Mouse (Mus musculus) limb, embryonic 13.5 days (tissue): ENCODE data around the gene Fgf15. TPM values are rescaled to one million over a fixed set of nuclear protein-coding genes. Genes with fewer than 3 reads are reported as not detected.
A peak's percentile ranks its signal among the peaks of the same experiment; 100 is the strongest.
"Not testable (repeated sequence)": the region's sequence is repeated elsewhere in the genome, so short reads cannot be mapped to it uniquely, and the experiment has no call there.

ENCODE experiments used
- ATAC-seq: fragments of 200-750 bp; cut with Nextera tagmentation; 2 replicates; pipeline ENCODE4 v1.8.0; 2017; ENCODE audit warnings: low read depth, moderate number of reproducible peaks, moderate TSS enrichment; ENCODE audit not compliant: low FRiP score
- H3K27ac ChIP-seq: fragments of 300-500 bp; sonication (generic); 2 replicates; pipeline ENCODE4 v1.5.1; 2015; ENCODE audit warnings: inconsistent platforms, mild to moderate bottlenecking, moderate library complexity
- H3K27me3 ChIP-seq: fragments of 300-500 bp; sonication (generic); 2 replicates; pipeline ENCODE4 v1.6.1; 2015; ENCODE audit warnings: mild to moderate bottlenecking, inconsistent platforms
- H3K36me3 ChIP-seq: fragments of 300-500 bp; sonication (generic); 2 replicates; pipeline ENCODE4 v1.6.1; 2015; ENCODE audit warnings: inconsistent platforms, mild to moderate bottlenecking, moderate library complexity
- H3K4me1 ChIP-seq: fragments of 300-500 bp; sonication (generic); 2 replicates; pipeline ENCODE4 v1.6.1; 2015; ENCODE audit warnings: inconsistent platforms
- H3K4me2 ChIP-seq: fragments of 300-500 bp; sonication (generic); replicated peaks from 2 replicates; pipeline ENCODE4 v1.6.1; 2015; ENCODE audit warnings: inconsistent platforms, mild to moderate bottlenecking, moderate library complexity
- H3K4me3 ChIP-seq: fragments of 300-500 bp; sonication (generic); 2 replicates; pipeline ENCODE4 v1.5.1; 2015; ENCODE audit warnings: moderate library complexity, mild to moderate bottlenecking, inconsistent platforms
- H3K9ac ChIP-seq: fragments of 300-500 bp; sonication (generic); 2 replicates; pipeline ENCODE4 v1.6.1; 2015; ENCODE audit warnings: mild to moderate bottlenecking, inconsistent platforms
- H3K9me3 ChIP-seq: fragments of 300-500 bp; sonication (generic); 2 replicates; pipeline ENCODE4 v1.6.1; 2016; ENCODE audit warnings: inconsistent platforms
- WGBS: fragments of 180-500 bp; shearing (Covaris S2); methylation state at CpG from one replicate; pipeline ENCODE4 v1.1.7; 2015; 5-methylcytosine and 5-hydroxymethylcytosine counted together
- polyA plus RNA-seq: library from polyadenylated mRNA; unstranded; fragments of >200 nt; fragmentation: Nextera tagmentation; extraction: Ambion mirVana; gene quantifications from 2 replicates; pipeline ENCODE4 v1.2.1, GENCODE M21; 2015

The Fgf15 gene
- polyA plus RNA-seq, 1 experiment from 2014 or later = 0.22 TPM

- Histone ChIP-seq H3K9ac (no peak overlapping the region), H3K4me2 (no peak overlapping the region), H3K4me1 (peaks cover 37% of the 10 kb centered on the region), H3K9me3 (no peaks in the 10 kb centered on the region), H3K27me3 (peaks cover 74% of the 10 kb centered on the region), H3K27ac (no peak overlapping the region), H3K36me3 (no peaks in the 10 kb centered on the region), H3K4me3 (no peak overlapping the region)
- ATAC-seq = no peak
- WGBS = 49% methylated on average over 6 of the region's 6 CpGs
Measured at GRCm38 (mm10) chr7:144892322-144892721, 4.0 kb upstream of the Fgf15 start.

- no peaks in the 10 kb centered on the region for H3K9me3 ChIP-seq
- H3K4me2 ChIP-seq = no peak overlapping the region
- no peaks in the 10 kb centered on the region for H3K36me3 ChIP-seq
- whole genome bisulfite sequencing = 6% methylated on average over 5 of the region's 5 CpGs
- ATAC-seq = no peak
- H3K27ac ChIP-seq = no peak overlapping the region
- H3K4me3 ChIP-seq = no peak overlapping the region
- no peak overlapping the region for H3K9ac ChIP-seq
- peaks cover 29% of the 10 kb centered on the region for H3K4me1 ChIP-seq
- peaks cover 76% of the 10 kb centered on the region for H3K27me3 ChIP-seq
Measured at GRCm38 (mm10) chr7:144894191-144894590, 2.1 kb upstream of the Fgf15 start.

DNA sequence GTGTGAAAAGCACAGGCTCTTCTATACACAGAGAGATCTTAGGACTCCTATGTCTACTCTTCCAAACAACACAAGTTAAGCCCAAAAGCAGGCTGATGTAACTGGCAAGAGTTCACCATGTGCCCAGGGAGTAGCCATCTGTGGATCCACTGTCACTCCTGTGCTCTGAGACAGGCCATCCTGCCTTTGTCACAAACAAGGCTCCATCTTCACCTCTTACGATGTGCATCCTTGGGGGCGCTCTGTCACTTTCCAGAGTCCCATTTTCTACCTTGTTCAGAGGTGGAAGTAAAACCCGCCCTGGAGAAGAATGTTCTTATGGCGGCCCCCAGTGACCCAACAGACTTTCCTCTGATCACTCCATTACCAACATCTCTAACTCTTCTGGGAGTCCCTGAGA is 1.6 kb upstream of the Fgf15 start:
- H3K4me2 ChIP-seq = peak overlapping the region; percentile 91
- H3K9me3 ChIP-seq = no peaks in the 10 kb centered on the region
- no peak overlapping the region for H3K9ac ChIP-seq
- peaks cover 28% of the 10 kb centered on the region for H3K4me1 ChIP-seq
- peak overlapping the region; percentile 48; the same call in 1 of the 2 replicates for H3K4me3 ChIP-seq
- H3K27ac ChIP-seq = no peak overlapping the region
- WGBS = 2% methylated on average over 4 of the region's 4 CpGs
- H3K36me3 ChIP-seq = no peaks in the 10 kb centered on the region
- H3K27me3 ChIP-seq = peaks cover 76% of the 10 kb centered on the region
- ATAC-seq = no peak

DNA sequence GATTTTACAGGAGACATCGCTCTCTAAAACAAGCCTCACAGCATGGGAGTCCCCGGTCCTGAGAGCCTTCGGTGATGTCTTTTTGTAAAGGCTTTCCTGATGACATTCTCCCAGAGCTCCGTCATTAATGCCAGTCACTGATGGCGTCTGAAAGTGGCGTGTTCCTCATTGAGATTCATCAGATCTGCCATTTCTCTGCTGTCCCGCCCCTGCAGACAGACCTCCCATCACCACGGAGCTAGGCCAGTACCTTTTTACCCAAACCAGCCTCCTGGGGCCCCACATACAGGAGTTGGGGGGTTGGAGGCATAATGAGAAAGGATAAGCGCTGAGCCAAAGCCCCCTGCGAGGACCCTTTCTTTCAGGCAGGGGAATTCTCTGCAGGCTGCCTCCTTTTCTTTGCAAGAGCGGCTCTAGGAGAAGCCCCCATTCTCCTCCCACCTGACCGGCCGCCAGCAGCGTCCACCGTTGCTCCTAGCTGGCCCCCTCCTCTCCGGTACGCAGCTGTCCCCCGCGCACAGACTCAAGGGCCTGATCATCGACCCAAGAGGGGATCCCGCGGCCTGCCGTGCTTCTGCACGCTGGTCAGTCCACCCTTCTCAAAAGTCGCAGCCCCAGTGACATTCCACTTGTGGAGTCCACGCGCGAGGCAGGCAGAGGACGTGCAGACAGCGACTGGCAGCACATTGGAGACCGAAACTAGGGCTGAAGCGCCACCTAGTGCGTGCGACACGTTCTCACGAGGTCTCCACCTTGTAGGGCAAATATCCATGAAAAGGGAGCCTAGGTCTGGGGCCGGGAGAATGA is 823 bp upstream of the Fgf15 start:
- ATAC-seq = peak; percentile 73
- Histone ChIP-seq H3K4me1 (peaks cover 28% of the 10 kb centered on the region), H3K9me3 (no peaks in the 10 kb centered on the region), H3K27ac (no peak overlapping the region), H3K4me3 (peak overlapping the region; percentile 48), H3K4me2 (peak overlapping the region; percentile 91), H3K36me3 (no peaks in the 10 kb centered on the region), H3K27me3 (peaks cover 75% of the 10 kb centered on the region), H3K9ac (peak overlapping the region; percentile 63)
- 0% methylated on average over 37 of the region's 37 CpGs for WGBS

DNA sequence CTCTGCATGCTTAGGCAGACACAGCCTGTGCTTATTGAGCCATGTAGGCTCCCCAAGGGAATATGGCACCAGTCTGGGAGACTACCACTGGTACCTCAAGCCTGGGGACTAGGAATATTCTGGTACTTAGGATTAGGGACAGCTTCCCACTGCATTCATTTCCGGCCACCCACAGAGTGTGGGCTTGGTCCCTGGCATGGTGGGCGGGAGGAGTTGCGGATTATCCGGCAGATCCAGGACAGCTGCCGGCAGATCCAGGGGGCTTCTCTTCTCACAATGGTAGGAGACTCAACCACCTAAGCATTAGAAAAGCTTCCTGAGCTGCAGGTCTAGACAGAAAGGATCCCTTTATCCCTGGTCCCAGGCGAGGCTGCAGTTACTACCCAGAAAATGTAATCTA is 2.2 kb downstream of the Fgf15 start:
- peaks cover 67% of the 10 kb centered on the region for H3K27me3 ChIP-seq
- no peak overlapping the region for H3K27ac ChIP-seq
- no peaks in the 10 kb centered on the region for H3K36me3 ChIP-seq
- peaks cover 28% of the 10 kb centered on the region for H3K4me1 ChIP-seq
- no peak overlapping the region for H3K4me2 ChIP-seq
- no peaks in the 10 kb centered on the region for H3K9me3 ChIP-seq
- WGBS = 64% methylated on average over 6 of the region's 6 CpGs
- H3K9ac ChIP-seq = no peak overlapping the region
- no peak for ATAC-seq
- H3K4me3 ChIP-seq = no peak overlapping the region

GRCm38 (mm10) chr7:144905514-144905913 is 9.2 kb downstream of the Fgf15 start:
- not testable (repeated sequence) for ATAC-seq

GRCm38 (mm10) chr7:144906708-144907397 is 10.5 kb downstream of the Fgf15 start:
- Histone ChIP-seq H3K4me2 (peak overlapping the region; percentile 51), H3K4me1 (no peaks in the 10 kb centered on the region), H3K9ac (peak overlapping the region; percentile 52; the same call in 1 of the 2 replicates), H3K9me3 (no peaks in the 10 kb centered on the region), H3K36me3 (no peaks in the 10 kb centered on the region), H3K4me3 (no peak overlapping the region), H3K27ac (no peak overlapping the region), H3K27me3 (peaks cover 10% of the 10 kb centered on the region; the same call in 1 of the 2 replicates)
- WGBS = 11% methylated on average over 28 of the region's 28 CpGs
- no peak for ATAC-seq

More at GRCm38 (mm10) chr7:144905514-144905913, 9.2 kb downstream of the Fgf15 start:
- WGBS = 88% methylated on average over 3 of the region's 3 CpGs
- H3K9ac ChIP-seq, H3K4me3 ChIP-seq, H3K27ac ChIP-seq, H3K4me1 ChIP-seq, H3K9me3 ChIP-seq, H3K36me3 ChIP-seq, H3K4me2 ChIP-seq: not testable (repeated sequence)
- H3K27me3 ChIP-seq = peaks cover 10% of the 10 kb centered on the region; the same call in 1 of the 2 replicates

GRCm38 (mm10) chr7:144907793-144908192 is 11.5 kb downstream of the Fgf15 start:
- Histone ChIP-seq H3K36me3 (no peaks in the 10 kb centered on the region), H3K27ac (no peak overlapping the region), H3K4me3 (no peak overlapping the region), H3K9ac (no peak overlapping the region), H3K27me3 (peaks cover 10% of the 10 kb centered on the region; the same call in 1 of the 2 replicates), H3K9me3 (no peaks in the 10 kb centered on the region), H3K4me1 (no peaks in the 10 kb centered on the region), H3K4me2 (no peak overlapping the region)
- ATAC-seq = no peak
- WGBS = 16% methylated on average over 8 of the region's 8 CpGs

GRCm38 (mm10) chr7:144908705-144909104 is 12.4 kb downstream of the Fgf15 start:
- H3K4me3 ChIP-seq = no peak overlapping the region
- H3K27ac ChIP-seq = no peak overlapping the region
- H3K9ac ChIP-seq = no peak overlapping the region
- H3K4me2 ChIP-seq = no peak overlapping the region
- H3K4me1 ChIP-seq = no peaks in the 10 kb centered on the region
- peaks cover 10% of the 10 kb centered on the region; the same call in 1 of the 2 replicates for H3K27me3 ChIP-seq
- no peaks in the 10 kb centered on the region for H3K9me3 ChIP-seq
- ATAC-seq = no peak; the same call in 1 of the 2 replicates
- H3K36me3 ChIP-seq = no peaks in the 10 kb centered on the region
- WGBS = 28% methylated on average over 7 of the region's 7 CpGs

- ATAC-seq = no peak
- no peak overlapping the region for H3K9ac ChIP-seq
- H3K4me2 ChIP-seq = no peak overlapping the region
- 74% methylated on average over 1 of the region's 1 CpGs for WGBS
- no peak overlapping the region for H3K4me3 ChIP-seq
- H3K4me1 ChIP-seq = peaks cover 8% of the 10 kb centered on the region
- H3K27me3 ChIP-seq = peaks cover 10% of the 10 kb centered on the region; the same call in 1 of the 2 replicates
- no peak overlapping the region for H3K27ac ChIP-seq
- H3K36me3 ChIP-seq = no peaks in the 10 kb centered on the region
- H3K9me3 ChIP-seq = no peaks in the 10 kb centered on the region
Measured at GRCm38 (mm10) chr7:144911121-144911520, 14.8 kb downstream of the Fgf15 start.

DNA sequence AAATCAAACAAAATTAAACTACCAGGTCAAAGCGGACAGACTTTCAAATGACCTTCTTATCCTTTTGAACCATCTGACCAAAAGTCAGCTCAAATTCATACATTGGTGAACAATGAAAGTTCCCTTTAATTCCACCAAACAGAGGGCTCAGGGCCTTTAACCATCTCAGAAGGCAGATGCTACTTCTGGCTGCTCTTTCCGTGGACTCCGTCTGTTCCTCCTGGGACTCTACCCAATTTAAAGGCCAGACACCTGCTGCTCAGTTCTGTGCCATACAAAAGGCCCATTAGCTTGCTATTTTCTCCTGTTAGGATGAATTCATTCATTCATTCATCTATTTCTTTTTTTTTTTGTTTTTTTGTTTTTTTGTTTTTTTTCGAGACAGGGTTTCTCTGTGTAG is 16.6 kb downstream of the Fgf15 start:
- H3K27me3 ChIP-seq = peaks cover 5% of the 10 kb centered on the region; the same call in 1 of the 2 replicates
- 86% methylated on average over 4 of the region's 4 CpGs for whole genome bisulfite sequencing

GRCm38 (mm10) chr7:144914296-144914947 is 18.1 kb downstream of the Fgf15 start:
- peak; percentile 91 for ATAC-seq
- Histone ChIP-seq H3K4me2 (peak overlapping the region; percentile 97), H3K27ac (no peak overlapping the region), H3K36me3 (peaks cover 25% of the 10 kb centered on the region), H3K4me1 (peaks cover 12% of the 10 kb centered on the region), H3K4me3 (peak overlapping the region; percentile 85), H3K9me3 (no peaks in the 10 kb centered on the region), H3K9ac (peak overlapping the region; percentile 53; the same call in 1 of the 2 replicates), H3K27me3 (no peaks in the 10 kb centered on the region; the same call in 1 of the 2 replicates)
- WGBS = 7% methylated on average over 17 of the region's 17 CpGs

More for the DNA sequence above, 16.6 kb downstream of the Fgf15 start:
- Histone ChIP-seq H3K4me1 (peaks cover 12% of the 10 kb centered on the region), H3K9ac (no peak overlapping the region), H3K9me3 (no peaks in the 10 kb centered on the region), H3K27ac (no peak overlapping the region), H3K4me2 (no peak overlapping the region), H3K36me3 (peaks cover 11% of the 10 kb centered on the region), H3K4me3 (no peak overlapping the region)
- ATAC-seq = no peak
